Mouse (Mus musculus) Patski (cell line): ENCODE measurements around the gene Gcnt1. TPM values are rescaled to one million over a fixed set of nuclear protein-coding genes. Genes with fewer than 3 reads are reported as not detected.

Source experiments
- ATAC-seq: fragments of 100-300 bp; one replicate; pipeline ENCODE4 v1.8.0; 2021
- CTCF ChIA-PET: fragments of 350-600 bp; sonication (Branson Sonifier 250); formaldehyde crosslinking; loops from one replicate; lab custom pipeline; 2022; ENCODE audit warnings: inconsistent platforms; lab: Charles Lee
- POLR2A ChIA-PET: fragments of 350-600 bp; sonication (Branson Sonifier 250); formaldehyde crosslinking; loops from one replicate; lab custom pipeline; 2022; ENCODE audit warnings: antibody characterized with exemption, inconsistent platforms; lab: Charles Lee
- DNase-seq: peaks from one replicate; pipeline ENCODE4 v3.0.0-alpha.2; 2011; ENCODE audit warnings: low read depth, low spot score
- H3K27me3 ChIP-seq: fragments of 371-371 bp; one replicate; pipeline ENCODE4 v1.5.1; 2021
- CTCF ChIP-seq: fragments of 100-300 bp; IDR thresholded peaks from one replicate; pipeline ENCODE4 v1.5.1; 2021
- in situ Hi-C: fragments of 300-500 bp; cut with MboI; formaldehyde crosslinking; loops from 3 replicates; pipeline ENCODE4 v1.11.1; 2018; ENCODE audit warnings: low pct_unique_long_range_greater_than_20kb, mixed read lengths
- polyA plus RNA-seq: library from polyadenylated mRNA; unstranded; gene quantifications from one replicate; pipeline ENCODE4 v1.2.3, GENCODE M21; 2021

The Gcnt1 gene
- polyA plus RNA-seq, 1 experiment from 2014 or later = 0.60 TPM

DNA sequence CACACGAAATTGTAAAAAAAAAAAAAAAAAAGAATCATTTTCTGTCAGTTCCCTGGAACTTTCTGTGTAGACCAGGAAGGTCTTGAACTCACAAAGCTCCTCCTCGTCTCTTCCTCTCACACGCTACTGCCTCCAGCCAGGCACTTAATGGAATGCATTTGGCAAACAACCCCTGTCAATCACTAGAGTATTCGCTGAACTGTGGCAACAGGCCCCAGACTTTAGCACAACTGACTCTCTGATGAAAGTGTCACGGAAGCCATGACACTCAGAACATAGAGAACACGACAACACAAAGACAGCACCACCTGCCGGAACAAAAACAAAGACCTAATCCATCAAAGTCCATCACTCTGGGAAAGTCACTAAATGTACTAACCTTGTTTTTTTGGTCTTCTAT lies 3.1 kb downstream of the Gcnt1 start:
- no peak for ATAC-seq
- TF ChIP-seq CTCF = no peak
- in situ Hi-C loops = no loop called here
- no peaks in the 10 kb centered on the region for H3K27me3 ChIP-seq
- no peak for DNase-seq
- ChIA-PET CTCF (interaction anchor here (1.0 to 2.7 kb wide), 2 partner anchors 9 to 206 kb away, joined by 3 to 8 read pairs; no protein-coding TSS in a partner anchor), POLR2A (no interaction called here)

DNA sequence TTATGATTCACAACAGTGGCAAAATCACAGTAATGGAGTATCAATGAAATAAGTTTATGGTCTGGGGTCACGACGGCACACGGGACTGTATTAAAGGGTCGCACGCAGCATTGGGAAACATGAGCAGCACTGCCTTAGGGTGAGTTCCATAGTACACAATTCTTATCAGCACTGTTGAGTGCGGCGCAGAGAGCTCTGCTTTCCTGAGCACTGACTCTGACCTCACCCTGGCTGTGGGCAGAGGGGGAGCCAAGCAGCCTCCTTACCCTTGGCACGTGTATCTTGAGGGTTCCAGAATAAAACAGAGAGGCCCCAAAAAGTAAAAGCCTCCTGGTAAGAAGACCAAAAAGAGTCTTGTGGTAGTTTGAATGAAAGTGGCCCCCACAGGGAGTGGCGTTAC lies 4.1 kb downstream of the Gcnt1 start:
- ATAC-seq (no peak), DNase-seq (no peak)
- CTCF ChIA-PET = interaction anchor here (2.7 kb wide), 1 partner anchor 205 kb away, joined by 8 read pairs; no protein-coding TSS in a partner anchor
- no peak for TF ChIP-seq CTCF
- POLR2A ChIA-PET = no interaction called here
- in situ Hi-C loops = no loop called here
- no peaks in the 10 kb centered on the region for H3K27me3 ChIP-seq

DNA sequence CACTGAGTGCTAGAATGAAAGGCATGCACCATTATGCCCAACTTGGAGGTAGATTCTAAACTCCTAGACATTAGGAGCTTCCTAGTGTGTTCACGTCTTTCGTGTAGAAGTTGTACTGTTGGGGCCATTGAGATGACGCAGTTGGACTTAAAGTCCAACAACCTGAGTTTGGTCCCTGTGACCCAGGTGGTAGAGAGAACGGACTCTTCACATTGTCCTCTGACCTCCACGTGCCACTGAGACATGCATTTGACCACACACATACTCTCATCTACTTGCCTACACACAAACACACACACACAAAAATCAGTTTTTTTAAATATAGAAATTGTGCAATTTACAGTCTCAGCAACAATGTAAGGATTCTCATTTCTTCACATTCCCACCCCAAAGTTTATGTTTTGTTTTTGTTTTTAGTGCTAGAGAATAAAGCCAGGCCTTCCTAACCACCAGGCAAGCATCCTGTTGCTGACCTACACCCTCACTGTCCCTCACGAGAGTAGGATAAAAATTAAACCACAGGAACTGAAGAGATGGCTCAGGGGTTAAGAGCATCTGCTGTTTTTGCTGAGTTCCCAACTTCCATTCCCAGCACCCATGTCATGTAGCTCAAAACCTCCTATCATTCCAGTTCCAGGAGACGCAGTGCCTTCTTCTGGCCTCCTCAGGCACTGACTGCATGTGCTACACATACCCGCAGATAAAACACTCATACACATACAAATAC lies 6.1 kb downstream of the Gcnt1 start:
- no peak for DNase-seq
- no peaks in the 10 kb centered on the region for H3K27me3 ChIP-seq
- in situ Hi-C loops = no loop called here
- TF ChIP-seq CTCF = no peak
- no peak for ATAC-seq
- CTCF ChIA-PET = interaction anchor here (1.2 to 3.2 kb wide), 6 partner anchors 12 to 243 kb away, joined by 3 to 53 read pairs (median 29); no protein-coding TSS in a partner anchor
- POLR2A ChIA-PET = no interaction called here

DNA sequence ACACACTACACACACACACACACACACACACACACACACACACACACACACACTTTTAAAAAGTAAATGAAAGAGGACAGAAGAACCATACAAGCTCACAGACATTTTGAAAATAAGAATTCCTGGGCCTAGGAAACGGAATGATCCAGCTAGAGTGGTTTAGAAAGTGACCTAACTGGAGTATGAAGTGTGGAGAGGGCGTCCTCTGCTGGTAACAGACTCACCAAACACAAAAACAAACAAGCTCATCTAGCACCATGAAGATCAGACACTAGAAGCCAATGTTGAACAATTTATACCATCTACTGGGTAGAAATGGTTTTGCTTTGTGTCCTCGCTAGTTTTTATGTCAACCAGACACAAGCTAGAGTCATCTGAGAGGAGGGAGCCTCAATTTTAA lies 7.9 kb downstream of the Gcnt1 start:
- ChIA-PET CTCF (interaction anchor here (0.5 to 3.2 kb wide), 31 partner anchors 9 to 334 kb away, joined by 3 to 53 read pairs (median 4); no protein-coding TSS in a partner anchor), POLR2A (interaction anchor here (0.7 kb wide), 2 partner anchors 287 to 586 kb away, joined by 3 to 4 read pairs; no protein-coding TSS in a partner anchor)
- DNase-seq = no peak

DNA sequence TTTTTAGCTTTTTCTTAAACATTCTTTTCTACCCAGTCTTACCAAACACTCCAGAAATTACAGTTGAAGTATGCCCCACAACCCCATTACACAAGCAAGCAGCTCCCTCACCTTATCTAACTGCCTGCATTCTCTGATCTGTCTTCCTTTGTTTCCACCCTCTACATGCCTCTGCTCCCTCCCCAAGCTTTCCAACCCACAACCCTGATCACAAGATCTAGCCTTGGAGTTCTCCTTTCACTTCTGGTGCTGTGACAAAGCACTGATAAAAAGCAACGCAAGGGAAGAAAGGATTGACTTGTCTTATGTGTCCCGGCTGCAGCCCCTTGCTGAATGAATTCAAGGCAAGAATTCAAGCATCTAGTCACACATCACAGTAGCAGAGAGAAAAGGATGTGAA lies 11.5 kb downstream of the Gcnt1 start:
- no peak for DNase-seq
- in situ Hi-C loops = loop anchor here (5.0 kb wide), 1 partner anchor 239 kb away; no protein-coding TSS in a partner anchor
- ChIA-PET POLR2A (no interaction called here), CTCF (interaction anchor here (1.0 to 5.7 kb wide), 8 partner anchors 8 to 237 kb away, joined by 3 to 35 read pairs (median 4); no protein-coding TSS in a partner anchor)
- TF ChIP-seq CTCF = no peak
- no peaks in the 10 kb centered on the region for H3K27me3 ChIP-seq
- no peak for ATAC-seq

More for the DNA sequence above, 7.9 kb downstream of the Gcnt1 start:
- H3K27me3 ChIP-seq = no peaks in the 10 kb centered on the region
- ATAC-seq = peak; percentile 44
- TF ChIP-seq CTCF = peak; percentile 87
- in situ Hi-C loops = loop anchor here (5.0 kb wide), 1 partner anchor 242 kb away; no protein-coding TSS in a partner anchor

DNA sequence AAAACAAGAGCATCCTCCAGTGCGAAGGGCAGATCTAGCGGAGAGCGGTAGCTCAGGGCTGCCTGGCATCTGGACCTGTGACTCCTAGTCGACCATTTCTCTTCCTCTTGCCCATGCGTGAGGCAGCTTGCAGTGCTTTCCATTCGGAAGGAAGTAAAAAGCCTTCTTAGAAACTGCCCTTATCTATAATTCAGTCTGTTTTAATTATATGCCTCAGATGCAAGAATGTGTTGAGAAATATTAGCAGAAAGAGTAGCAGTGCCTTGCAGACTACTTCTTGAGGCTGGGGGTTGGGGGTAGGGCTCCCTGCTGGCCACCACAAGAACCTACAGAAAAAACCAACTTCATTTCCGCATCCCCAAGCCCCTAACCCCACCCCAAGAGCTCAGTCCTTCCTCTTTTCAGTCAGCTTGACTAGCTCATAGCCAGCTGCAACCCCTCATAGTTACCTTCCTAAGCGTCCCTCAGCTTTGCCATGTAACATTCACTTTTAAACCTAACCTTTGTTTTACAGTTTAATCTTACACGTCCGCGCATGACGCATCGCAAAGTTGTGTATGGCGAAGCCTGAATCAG lies 13.2 kb downstream of the Gcnt1 start:
- CTCF ChIA-PET = interaction anchor here (1.5 to 5.7 kb wide), 4 partner anchors 27 to 234 kb away, joined by 4 to 35 read pairs (median 9); no protein-coding TSS in a partner anchor
- DNase-seq (no peak), ATAC-seq (no peak)
- in situ Hi-C loops = no loop called here
- no peaks in the 10 kb centered on the region for H3K27me3 ChIP-seq
- POLR2A ChIA-PET = no interaction called here
- no peak for TF ChIP-seq CTCF

DNA sequence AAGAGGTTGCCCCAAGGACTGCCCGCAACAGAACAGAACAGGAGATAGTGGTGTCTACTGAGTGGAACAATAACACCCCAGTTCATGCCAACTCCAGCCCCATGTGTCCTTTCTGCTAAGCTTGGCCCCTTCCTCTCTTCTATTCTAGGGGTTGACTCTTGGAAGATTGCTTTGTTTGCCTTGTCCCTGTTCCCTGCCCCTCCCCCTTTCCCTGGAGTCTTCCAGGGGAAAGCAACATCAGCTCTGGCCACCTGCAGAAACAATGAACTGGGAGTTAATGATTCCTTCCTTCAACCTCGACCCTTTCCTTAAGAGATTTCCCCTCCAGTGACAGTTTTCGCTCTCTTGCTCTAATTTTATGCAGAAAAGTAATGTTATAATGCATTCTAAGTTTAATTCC lies 15.3 kb downstream of the Gcnt1 start:
- CTCF ChIA-PET = interaction anchor here (1.0 to 2.3 kb wide), 2 partner anchors 194 to 217 kb away, joined by 4 to 5 read pairs; no protein-coding TSS in a partner anchor
- DNase-seq (no peak), ATAC-seq (no peak)
- POLR2A ChIA-PET = interaction anchor here (0.7 kb wide), 1 partner anchor 165 kb away, joined by 6 read pairs; no protein-coding TSS in a partner anchor
- in situ Hi-C loops = no loop called here
- no peak for TF ChIP-seq CTCF
- H3K27me3 ChIP-seq = no peaks in the 10 kb centered on the region

DNA sequence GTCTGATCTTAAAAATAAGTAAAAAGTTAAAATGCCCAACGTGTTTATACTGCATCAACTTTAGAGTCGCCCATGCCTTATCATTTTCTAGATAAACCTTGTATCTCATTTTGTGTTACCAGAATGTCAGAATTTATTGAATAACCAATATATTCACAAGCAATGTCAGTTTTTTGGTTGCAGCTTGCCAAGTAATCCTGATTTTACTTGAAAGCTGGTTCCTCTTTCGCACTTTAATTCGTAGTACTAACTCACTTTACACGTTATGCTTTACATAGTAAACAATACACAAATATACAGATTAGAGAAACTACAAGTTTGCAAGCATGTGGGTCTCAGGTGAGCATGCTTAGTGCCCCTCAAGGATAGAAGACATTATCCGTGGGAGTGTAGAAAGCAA lies 15.7 kb downstream of the Gcnt1 start:
- no peak for ATAC-seq
- ChIA-PET POLR2A (no interaction called here), CTCF (interaction anchor here (1.0 to 2.3 kb wide), 2 partner anchors 194 to 217 kb away, joined by 4 to 5 read pairs; no protein-coding TSS in a partner anchor)
- no peak for TF ChIP-seq CTCF
- in situ Hi-C loops = no loop called here
- no peak for DNase-seq
- no peaks in the 10 kb centered on the region for H3K27me3 ChIP-seq

DNA sequence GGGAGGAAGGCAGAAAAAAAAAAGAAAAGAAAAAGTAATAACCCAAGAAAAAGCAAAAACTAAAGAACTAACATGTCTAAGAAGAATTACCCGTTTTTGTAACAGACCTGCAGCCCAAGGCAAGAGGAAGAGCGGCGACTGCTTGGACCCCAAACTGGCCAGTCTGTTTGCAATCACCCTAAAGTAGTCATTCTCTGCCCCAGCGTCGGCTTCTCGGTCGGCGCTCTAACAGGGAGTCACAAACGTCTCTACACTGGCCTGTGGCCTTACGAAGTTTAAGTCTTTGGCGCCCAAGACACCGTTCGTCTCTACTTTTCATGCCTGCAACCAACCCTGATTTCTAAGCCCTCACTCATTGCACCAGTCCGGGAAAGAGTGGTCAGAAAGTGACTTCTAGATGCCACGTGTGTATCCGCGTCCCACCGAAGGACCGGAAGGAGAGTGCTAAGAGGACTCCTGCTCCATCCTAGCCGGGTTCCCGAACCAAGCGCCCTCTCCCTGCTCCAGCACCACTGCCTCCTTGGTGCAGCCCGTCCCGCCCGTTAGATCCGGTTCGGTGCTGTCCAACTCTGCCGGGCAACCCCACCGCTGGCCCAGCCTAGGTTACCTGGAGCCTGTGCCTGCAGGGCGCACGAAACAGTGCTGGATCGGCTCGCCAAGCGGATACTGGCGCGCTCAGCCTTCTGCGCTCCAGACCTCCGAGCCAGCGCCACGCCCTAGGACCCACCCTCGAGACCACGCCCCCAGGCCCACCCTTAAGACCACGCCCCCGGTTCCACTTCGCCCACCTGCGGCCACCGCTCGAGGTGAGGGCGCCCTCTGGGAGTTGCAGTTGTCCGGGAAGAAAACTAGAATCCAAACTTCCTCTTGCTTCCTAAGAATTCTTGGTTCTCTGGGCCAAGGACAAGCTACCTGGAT lies 16.4 kb downstream of the Gcnt1 start:
- in situ Hi-C loops = no loop called here
- ATAC-seq = no peak
- no peak for DNase-seq
- no peak for TF ChIP-seq CTCF
- ChIA-PET CTCF (interaction anchor here (0.7 to 2.2 kb wide), 3 partner anchors 9 to 193 kb away, joined by 3 to 16 read pairs (median 4); no protein-coding TSS in a partner anchor), POLR2A (no interaction called here)
- no peaks in the 10 kb centered on the region for H3K27me3 ChIP-seq
